Mouse (Mus musculus): ENCODE measurements around the gene Slc30a5.

GRCm38 (mm10) chr13:100843016-100843725 is 9.9 kb upstream of the Slc30a5 start:
- TF ChIP-seq GATA1 (IDR thresholded peaks at IDR 0.05; ENCODE audit: borderline replicate concordance, low read length), result no peak
- no peak for TF ChIP-seq FLI1 (IDR thresholded peaks at IDR 0.05; ENCODE audit: low read length)

Data from megakaryocyte, embryonic 14.5 days (primary cell).